Mouse (Mus musculus): Measurements from ENCODE around the gene Dnah5.

The Dnah5 gene

DNA sequence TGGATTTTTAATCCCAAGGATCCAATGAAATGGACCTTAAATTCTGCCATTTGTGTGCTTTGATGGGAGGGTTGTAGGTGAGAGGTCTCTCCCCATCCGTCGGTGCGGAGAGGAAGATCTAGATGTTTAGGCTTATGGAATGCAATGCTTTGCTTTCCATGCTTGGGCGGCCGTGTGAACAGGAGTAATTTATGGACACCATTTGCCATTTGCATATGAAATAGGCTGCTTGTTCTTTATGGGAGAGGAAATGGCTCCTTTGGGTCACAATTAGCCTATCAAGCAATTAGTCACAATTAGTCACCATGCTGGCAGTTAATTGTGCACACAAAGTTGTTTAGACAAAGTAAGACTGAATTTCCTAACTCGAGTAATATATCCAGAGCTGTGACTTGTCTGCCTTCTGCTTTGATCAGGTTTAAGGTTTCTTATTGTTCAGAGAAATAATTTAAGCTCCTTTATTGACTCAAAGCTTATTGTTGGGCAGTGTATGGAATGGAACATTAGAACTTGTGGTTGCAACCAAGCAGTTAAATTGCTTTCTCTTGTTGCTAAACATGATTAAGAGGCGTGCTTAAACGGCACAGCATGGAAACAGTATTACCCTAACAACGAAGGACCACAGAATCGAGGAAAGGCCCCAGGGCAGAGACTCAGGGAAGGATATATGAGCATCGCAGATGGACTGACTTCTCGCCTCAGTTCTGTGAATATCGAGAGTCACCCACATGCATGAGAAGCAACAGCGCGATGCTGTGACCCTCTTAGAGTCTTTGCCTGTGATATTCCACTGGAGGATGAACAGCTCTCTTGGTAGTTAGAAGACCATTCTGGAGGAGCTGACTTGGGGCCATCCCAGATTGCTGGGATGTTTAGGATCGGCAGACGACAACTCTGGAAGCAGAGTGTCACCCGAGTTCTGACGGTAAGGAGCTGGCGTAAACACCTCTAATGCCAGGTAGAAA is at the start of gene Dnah5:
Gene Dnah5, plus strand, starts transcription at position 642 of the 965 bp plus-strand sequence.
- DNase-seq (ENCODE audit: low spot score), result no peak

DNA sequence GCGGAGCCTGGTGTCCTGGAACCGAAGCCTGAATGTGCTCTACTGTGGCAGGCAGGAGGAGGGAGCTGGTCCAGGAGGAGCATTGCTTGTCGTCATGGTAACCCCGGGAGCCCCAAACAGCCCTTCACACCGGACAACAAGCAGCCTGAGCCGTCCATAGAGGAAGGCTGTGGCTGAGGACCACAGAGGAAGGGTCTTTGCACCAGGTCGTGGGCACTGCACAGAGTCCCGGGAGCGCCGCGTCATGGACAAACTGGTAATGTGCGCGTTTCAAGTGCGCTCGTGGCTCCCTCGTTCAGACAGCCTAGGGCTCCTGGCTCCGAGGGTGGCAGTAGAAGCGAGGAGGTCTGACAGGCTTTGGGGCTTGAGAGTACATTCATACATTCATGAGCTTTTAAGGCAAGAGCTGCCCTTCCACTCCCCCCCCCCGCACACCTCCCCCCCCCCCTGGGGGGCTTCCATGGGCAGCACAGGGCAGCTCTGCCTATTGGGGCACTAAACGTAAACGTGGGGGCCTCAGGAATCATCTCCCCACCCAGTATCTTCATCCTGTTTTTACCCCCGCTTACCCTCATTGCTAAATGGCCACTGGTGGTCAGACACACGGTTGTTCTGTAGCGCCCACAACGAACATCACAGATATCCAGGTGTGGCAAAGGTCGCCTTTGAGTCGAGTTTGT is 48.6 kb upstream of the Dnah5 start:
- no peak for DNase-seq (ENCODE audit: low spot score)

DNA sequence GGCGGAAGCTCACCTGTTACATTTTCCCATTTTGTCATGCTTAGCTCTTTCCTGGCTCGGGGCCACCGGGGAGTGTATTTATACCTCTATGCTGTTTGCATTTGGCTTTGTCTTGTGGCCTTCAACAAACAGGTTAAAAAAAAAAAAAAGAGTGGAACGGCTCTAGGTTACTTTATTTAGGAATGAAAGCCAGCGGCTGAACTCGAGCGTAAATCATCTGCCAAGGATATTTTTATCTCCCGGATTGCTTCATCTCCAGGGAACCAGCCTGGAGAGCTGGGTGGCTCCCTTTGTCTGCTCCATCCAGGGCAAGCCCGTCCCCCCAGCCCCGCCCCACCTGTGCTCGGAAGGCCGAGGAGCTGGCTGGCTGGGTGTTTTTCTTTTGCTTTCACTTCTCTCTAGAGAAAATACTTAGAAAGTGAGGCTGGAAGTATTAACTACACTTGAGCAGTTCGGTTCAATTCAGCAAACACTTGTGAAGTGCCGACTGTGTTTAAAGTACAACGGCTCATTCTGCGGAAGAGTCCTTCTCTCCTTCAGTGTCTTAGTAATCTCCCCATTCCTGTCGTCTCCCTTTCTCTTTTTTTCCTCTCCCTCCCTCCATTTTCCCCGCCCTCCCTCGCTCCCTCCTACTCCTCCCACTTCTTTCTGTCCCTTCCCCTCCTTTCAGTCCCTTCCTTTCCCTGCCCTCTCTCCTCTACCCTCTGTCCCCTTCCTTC is 44.6 kb upstream of the Dnah5 start:
- peak; percentile 45 for DNase-seq (ENCODE audit: low spot score)

DNA sequence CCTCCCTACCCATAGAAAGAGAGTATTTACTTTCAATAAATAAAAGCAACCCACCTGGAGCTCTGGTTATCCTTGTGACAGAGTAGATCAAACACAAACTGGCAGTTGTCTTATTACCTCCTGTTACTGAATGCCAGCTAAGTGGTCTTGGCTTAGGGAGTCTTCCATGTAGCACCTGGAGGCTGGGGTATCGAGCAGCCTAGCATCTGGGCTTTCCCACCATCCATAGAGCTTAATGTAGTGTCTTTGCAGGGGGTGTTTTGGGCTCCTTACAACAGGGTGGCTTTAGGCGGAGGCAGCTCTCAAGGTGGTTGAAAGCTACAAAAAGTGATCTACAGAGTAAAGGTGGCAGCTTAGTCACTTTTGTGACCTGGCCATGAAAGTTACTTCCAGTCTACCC is 41.3 kb upstream of the Dnah5 start:
- DNase-seq (ENCODE audit: low spot score), result no peak

DNA sequence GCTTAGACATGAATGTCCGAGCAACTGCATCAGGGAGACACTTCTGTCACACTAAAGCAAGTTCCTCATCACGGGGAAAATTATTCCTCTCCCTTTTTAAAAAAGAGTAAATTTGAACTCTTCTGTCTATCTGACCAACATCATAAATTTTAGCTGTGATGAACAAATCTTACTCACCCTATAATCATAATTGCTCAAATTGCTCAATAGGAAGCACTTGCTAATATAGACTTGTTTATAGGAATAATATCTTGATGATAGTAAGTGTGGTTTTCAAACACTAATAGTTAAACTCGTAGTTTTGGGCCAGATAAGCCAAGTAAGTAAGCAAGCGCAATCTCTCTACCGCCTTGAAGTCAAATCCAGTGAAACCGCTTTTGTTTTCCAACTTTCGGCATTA is 38.3 kb upstream of the Dnah5 start:
- no peak for DNase-seq (ENCODE audit: low spot score)

DNA sequence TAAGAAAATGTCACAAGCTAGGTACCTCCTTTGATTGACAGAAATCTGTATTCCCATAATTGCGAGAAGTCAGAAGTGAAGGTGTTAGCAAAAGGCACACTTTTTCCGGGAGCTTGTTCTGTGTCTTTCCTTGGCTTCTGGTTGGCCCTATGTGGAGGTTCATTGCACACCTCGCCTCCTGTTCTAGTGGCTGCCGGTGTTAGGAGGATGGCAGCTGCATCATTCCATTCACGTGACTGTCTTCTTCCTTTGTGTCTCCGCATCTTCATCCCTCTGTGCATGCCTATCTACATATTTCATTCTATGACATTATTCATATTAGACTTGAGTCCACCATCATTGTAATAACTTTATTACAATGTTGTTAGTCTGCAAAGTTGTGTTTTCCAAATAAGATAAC is 37.5 kb upstream of the Dnah5 start:
- DNase-seq (ENCODE audit: low spot score), result no peak

DNA sequence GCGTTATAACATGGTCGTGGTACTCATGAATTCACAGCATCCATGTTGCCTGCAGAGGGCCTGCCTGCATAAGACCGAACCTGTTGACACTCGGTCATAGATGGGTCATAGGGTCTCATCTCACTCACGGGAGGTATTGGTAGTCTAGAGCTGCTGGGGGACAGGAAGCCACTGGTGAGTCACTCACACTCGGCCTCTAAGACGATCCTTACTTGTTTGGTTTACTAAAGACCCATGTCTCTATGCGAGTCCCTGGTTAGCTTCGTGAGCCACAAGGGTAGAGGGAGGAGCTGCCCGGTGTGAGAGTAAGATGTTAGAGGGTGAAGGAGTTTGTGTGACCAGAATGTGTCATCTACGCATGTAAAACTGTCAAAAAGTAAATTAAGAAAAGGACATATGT is 24.6 kb upstream of the Dnah5 start:
- DNase-seq (ENCODE audit: low spot score), result no peak

DNA sequence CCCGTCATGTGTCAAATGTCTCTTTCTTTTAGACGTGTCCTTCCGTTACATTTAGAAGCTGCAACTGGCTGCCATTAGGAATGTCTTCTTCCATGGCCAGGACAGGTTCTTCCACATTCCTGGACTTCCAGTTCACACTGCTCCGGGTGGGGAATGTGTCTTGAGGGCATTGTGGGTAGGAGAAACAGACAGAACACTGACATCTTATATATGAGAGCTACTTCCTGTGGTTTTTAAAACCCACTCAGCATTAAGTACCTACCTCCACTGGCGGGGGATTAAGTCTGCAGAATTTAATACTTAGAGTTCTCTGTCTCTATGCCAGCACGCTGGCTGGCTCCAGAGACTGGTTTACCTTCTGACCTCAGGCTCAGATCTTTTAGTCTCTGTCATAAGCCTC is 24.0 kb upstream of the Dnah5 start:
- DNase-seq (ENCODE audit: low spot score), result no peak

DNA sequence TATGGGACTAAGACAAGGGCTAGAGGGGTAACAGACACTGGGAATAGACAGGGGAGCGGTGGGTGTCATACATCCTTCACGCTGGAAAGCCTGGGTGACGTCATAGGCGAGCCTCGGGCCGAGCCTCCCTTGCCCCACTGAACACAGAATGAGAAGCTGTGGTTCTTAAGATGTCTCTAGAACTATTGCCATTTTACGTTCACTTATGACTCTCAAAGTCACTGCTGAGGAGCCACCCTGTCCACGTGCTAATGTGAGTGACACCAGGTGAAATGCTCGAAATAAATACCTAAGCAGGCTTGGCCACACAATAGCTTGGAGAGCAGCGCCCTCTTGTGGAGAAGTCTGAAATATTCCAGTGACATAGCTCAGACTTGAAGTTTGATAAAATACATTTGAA is 21.7 kb upstream of the Dnah5 start:
- DNase-seq (ENCODE audit: low spot score), result peak; percentile 70

DNA sequence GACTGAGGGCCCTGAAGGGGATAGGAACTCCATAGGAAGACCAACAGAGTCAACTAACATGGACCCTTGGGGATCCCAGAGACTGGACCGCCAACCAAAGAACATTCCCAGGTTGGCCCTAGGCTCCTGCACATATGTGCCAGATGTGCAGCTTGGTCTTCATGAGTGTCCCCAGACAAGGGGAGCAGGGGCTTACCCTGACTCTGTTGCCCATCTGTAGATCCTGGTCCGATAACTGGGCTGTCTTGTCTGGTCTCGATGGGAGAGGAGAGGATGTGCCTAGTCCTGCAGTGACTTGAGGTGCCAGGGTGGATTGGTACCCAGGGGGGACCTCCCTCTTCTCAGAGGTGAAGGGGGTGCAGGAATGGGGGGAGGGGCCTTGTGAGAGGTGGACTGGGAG is 21.0 kb upstream of the Dnah5 start:
- no peak for DNase-seq (ENCODE audit: low spot score)

DNA sequence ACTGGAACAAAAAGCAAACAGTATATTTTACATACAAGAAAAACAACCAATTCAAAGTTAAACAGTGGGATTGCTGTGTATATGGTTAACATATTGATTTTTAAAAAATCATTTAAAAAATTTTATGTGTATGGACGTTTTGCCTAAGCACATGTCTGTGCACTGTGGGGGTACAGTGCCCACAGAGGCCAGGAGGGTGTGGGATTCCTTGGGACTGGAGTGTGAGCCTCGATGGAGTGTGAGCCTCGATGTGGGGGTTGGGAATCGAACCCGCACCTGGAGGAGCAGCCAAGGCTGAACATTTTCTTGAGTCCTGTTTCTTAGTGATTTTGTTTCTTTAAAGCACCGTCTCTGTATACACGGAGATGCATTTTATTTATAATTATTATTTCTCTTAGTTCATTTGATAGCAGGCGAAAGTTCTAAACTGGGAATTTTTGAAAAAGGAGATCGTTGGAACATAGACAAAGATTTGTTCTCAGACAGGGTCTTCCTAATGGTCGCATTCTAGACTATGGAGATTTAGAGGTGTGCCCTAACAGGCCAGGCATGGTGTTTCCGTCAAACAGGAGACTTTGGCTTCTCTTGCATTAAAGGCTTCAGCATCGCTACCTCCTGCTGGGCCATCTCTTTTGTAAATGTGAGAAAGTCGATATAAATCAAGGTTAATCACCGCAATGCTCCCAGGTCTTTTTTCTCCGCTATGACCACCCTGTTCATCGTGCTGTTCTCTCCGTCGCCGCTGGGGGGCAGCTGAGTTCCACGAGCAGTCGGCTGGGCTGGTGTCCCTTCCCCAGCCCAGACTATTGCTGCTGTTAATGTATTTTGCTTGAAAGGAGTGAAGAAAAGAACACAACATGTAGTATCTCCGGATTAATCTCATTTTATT is 15.8 kb upstream of the Dnah5 start:
- DNase-seq (ENCODE audit: low spot score), result peak; percentile 53

DNA sequence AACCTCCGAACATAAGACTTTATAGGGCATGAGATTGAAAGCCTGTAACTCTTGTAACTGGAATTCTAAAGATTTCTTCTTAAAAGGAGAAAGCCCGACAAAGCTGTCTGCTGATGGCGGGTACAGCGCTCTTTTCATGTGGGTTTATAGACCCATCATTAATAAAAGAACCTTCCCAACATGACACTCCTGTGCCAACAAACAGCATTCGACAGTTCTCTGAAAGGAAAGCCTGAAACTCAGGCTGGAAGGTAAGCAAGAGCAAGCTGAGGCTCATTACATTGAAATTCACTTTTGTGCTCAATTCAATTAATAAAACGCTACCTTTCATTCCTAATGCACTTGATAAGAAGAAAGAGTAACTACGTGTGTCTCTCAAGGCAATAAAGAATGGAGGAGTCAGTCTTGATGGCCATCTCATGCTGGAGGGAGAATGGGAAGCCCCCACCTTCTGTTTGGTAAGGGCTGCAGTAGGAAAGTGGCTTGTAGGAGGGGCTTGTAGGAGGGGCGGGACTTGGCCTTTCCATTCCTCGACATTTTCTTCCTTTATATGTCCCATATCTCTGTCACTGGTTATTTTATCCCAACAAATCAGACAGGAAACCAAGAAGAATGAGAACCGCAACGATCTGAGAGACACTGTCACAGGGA is 15.1 kb upstream of the Dnah5 start:
- DNase-seq (ENCODE audit: low spot score), result no peak

DNA sequence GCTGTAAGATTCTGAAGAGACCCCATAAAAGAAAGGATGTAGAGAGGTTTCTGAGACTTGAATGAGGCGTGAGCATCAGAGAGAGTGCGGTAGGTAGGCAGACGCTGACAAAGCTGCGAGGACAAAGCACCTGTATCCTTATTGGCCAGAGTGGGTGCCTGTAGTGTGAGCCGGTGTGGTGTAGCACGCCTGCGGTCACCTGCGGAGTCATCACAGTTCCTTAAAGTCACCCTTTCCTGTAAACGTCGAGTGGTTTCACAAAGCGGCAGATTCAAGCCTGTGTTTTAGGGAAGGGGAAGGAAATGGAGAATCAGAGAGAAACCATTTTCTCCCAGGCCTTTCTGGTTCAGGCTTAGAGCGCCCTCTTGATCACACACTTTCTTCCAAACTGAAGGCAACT is 13.9 kb upstream of the Dnah5 start:
- DNase-seq (ENCODE audit: low spot score), result peak; percentile 69

DNA sequence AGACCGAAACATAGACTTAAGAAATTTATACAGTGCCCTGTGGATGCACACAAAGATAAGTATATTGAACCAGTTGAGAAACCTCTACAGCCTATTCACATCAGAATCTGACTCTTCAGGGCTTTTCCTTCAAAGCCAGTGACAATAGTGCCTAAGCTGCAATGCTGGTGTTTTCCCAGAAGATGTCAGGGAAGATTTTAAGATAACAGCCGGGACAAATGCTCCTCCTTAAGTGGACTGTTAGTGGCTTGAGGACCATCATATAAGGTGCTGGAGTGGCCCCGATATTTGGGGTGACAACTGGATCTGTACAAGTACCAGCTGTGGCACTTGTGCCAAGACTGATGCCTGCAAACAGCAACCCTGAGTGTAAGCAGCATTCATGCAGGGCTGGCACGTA is 4.9 kb upstream of the Dnah5 start:
- no peak for DNase-seq (ENCODE audit: low spot score)

DNA sequence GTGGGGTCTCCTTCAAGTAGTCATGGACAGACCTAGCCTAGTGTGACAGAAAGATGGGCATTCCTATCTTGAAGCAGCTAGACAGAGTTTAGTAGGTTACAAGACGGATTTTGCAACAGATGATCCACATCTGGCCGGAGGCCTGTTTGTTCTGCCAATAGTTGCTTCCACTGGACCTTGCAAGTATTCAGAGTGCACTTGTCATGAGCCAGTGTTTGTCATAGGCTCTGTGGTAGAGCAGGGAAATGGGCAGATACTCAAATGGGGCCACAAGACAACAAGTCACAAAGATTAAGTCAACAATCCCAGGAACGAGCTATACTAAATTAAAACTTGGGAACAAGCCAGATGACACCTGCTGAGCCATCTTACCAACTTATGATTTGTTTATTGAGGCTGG is 1.1 kb downstream of the Dnah5 start:
- no peak for DNase-seq (ENCODE audit: low spot score)

DNA sequence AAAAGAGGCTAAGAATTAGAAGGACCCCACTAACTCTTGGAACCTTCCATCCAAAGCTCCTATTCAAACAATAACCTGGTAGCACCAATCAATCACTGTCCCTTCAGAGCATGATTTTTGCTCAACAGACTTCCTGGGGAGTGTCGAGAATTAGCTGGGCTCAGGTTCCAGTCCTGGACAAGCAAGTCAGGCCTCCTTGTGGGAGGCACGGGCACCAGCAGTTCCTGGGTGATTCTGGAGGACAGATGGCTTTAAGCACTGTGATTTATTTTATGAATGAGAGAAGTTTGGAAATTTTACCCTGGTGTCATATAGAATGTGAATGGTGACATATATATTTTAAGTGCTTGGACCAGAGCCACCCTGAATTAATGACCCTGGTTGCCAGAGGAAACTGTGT is 4.0 kb downstream of the Dnah5 start:
- no peak for DNase-seq (ENCODE audit: low spot score)

DNA sequence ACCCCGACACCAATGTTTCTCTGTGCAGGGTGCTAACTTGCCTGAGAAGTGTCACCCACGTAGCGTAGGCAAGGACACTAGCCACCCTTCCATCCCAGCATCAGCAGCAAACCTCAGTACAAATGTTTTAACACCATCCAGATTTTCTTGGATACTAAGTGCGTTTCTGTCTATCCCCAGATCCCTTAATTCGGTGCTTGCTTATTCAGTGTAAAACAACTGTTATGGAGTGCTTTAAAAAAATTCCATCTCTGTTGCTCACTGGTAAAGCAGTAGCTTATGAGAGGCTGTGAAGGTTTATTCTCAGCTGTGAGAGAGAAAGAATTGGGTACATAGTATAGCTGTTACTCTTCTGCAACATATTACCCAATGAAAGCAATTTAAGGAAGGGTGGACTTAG is 9.5 kb downstream of the Dnah5 start:
- no peak for DNase-seq (ENCODE audit: low spot score)

DNA sequence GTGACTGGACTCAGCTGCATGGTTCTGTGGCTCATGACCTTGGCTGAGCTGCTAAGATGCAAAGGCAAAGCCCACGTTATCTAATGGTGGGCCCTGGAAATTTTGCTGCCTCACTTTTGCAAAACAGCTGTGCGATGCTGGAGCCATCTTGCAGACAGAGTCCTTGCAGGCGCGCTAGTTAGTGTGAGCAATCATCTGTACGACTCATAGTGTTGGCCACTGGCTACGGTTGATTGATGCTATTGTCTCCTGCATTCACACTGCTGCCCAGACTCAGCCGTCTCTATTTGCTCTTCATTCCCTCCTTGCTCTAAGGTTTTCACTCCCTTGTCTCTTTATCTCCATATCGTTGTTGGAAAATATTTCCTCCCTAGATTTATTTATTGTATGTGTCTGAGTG is 12.8 kb downstream of the Dnah5 start:
- no peak for DNase-seq (ENCODE audit: low spot score)

DNA sequence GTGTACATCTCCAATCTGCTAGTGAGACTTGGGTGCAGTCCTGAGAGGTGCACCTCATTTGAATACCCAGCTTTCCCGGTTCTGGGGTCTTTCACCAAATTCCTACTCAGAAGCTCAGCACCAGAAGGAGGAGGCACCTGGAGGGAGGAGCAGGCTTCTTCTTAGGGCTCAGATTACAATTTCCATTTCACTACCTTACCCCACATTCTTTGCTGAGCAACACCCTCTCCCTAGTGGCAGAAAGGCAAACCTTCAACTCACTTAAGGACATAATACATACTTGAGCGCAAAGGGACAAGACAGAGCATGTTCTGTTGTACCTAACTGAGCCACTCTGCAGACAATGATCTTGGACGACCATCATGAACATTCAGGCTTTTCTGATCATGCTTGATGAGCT is 23.8 kb downstream of the Dnah5 start:
- no peak for DNase-seq (ENCODE audit: low spot score)

DNA sequence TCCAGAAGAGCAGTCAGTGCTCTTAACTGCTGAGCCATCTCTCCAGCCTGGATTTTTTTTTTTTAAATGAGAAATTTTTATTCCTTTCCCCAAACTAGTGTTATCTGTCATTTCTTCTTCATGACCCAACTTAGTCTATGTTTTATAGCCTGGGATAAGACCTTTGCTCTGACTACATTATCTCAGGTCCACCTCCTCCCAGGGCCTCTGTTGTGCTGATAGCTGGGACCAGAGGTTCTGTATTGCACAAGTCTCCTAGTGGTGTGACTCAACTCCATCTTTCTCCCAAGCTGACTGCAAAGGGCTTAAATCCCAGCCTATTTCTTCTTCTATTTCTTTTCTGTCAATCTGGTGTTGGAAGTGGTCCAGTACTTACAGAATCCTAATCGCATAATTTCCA is 56.7 kb downstream of the Dnah5 start:
- DNase-seq (ENCODE audit: low spot score), result no peak

DNA sequence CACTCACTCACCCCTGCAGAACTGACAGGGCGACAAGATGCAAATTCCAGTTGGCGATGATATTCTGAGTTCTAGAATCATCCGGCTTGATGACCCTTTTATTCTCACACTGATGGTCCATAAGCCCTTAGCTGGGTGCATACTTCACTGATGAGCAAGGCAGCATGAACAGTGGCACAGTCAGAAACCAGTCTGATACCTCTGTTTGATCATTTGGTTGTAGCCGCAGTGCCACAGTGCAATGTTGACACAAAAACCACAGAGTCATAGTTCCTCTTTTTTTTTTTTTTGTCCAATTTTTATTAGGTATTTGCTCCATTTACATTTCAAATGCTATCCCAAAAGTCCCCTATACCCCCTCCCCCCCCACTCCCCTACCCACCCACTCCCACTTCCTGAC is 95.9 kb downstream of the Dnah5 start:
- no peak for DNase-seq (ENCODE audit: low spot score)
